Mouse (Mus musculus): Measurements from ENCODE around the gene Gm45837. TPM values are rescaled to one million over a fixed set of nuclear protein-coding genes. Genes with fewer than 3 reads are reported as not detected.
A peak's percentile ranks its signal among the peaks of the same experiment; 100 is the strongest.

Gene Gm45837
- polyA plus RNA-seq, 1 experiment from 2014 or later = not detected

DNA sequence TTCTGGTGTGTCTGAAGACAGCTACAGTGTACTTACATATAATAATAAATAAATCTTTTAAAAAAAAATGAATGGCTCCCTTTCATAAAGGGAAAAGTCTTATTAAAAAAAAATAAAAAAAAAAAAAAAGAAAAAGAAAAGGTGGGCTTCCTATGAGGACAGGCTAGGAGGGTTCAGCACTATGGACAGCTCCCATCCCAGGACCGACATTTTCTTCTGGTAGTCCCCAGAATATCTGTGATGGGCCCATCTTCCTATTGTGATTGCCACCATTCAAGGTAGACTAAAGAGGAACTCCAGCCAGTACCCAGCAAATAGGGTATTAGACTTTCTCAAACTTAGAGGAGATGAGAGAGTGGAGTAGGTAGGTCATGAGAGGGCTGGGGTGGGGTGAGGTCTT lies 27.2 kb downstream of the Gm45837 start:
- H3K27me3 ChIP-seq (ENCODE audit: control insufficient read depth, insufficient read depth, low read length) = no peaks in the 10 kb centered on the region
- H3K4me3 ChIP-seq (replicated peaks; ENCODE audit: low read depth, low read length) = no peak overlapping the region
- no peaks in the 10 kb centered on the region for H3K36me3 ChIP-seq (ENCODE audit: control insufficient read depth, insufficient read depth, low read length)
- no peak for DNase-seq
- H3K9ac ChIP-seq (replicated peaks; ENCODE audit: low read length) = no peak overlapping the region
- no peaks in the 10 kb centered on the region for H3K9me3 ChIP-seq (ENCODE audit: control insufficient read depth, low read length)
- 31% methylated on average over 1 of the region's 1 CpGs for WGBS
- H3K4me2 ChIP-seq (ENCODE audit: low read length) = no peak overlapping the region
- 0 out of 2 replicates have a peak, but pooled peaks cover 7% of the 10 kb centered on the region for H3K4me1 ChIP-seq (ENCODE audit: control insufficient read depth, insufficient read depth, low read length)
- no peak overlapping the region for H3K27ac ChIP-seq (replicated peaks; ENCODE audit: low read depth, low read length)
- ATAC-seq (ENCODE audit: low FRiP score, low TSS enrichment) = no peak

DNA sequence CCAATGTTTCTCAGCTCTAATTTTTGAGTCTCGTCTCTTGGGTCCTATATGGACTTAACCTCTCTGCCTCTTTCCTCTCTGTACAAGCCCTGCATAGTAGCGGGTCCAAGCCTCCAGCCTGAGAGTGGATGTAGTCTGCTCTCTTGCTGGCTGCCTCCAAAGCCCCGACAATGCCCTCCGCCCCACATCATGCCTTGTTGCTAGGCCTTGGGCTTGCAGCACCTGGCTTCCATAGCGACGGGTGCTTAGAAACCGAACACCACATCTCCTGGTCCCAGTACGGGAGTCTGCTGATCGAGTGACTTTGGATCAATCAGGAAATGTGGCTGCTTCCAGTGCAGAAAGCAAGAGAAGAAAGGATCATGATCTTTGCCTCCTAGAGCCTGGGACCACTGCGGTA lies 32.4 kb downstream of the Gm45837 start:
- Histone ChIP-seq H3K4me3 (replicated peaks; ENCODE audit: low read depth, low read length) (no peak overlapping the region), H3K4me1 (ENCODE audit: control insufficient read depth, insufficient read depth, low read length) (0 out of 2 replicates have a peak, but pooled peaks cover 10% of the 10 kb centered on the region), H3K36me3 (ENCODE audit: control insufficient read depth, insufficient read depth, low read length) (no peaks in the 10 kb centered on the region), H3K9me3 (ENCODE audit: control insufficient read depth, low read length) (no peaks in the 10 kb centered on the region), H3K27me3 (ENCODE audit: control insufficient read depth, insufficient read depth, low read length) (no peaks in the 10 kb centered on the region), H3K4me2 (ENCODE audit: low read length) (no peak overlapping the region), H3K9ac (replicated peaks; ENCODE audit: low read length) (no peak overlapping the region), H3K27ac (replicated peaks; ENCODE audit: low read depth, low read length) (0 out of 2 replicates have a peak overlapping the region, but pooled peaks have one; percentile 37)
- DNase-seq (no peak), ATAC-seq (ENCODE audit: low FRiP score, low TSS enrichment) (no peak)
- WGBS = 56% methylated on average over 10 of the region's 10 CpGs

DNA sequence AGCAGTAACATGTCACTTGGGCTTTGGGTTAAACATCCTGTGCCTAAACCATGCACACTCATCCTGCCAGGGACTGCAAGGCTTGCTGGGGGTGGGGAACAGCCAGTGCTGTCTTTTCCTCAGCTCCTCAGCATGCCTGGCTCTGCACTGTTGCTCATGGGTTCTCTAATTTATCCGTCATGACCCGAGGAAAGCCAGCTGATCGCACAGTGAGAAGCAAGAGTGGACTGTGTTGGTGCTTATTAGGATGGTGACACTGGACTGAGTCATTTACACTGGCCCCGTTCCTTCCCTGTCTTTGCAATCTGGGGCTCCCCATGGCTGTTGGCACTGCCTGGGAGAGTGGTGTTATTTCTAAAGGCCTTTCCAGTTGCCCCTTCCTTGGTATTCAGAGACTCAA lies 33.5 kb downstream of the Gm45837 start:
- Histone ChIP-seq H3K4me1 (ENCODE audit: control insufficient read depth, insufficient read depth, low read length) (0 out of 2 replicates have a peak, but pooled peaks cover 10% of the 10 kb centered on the region), H3K9me3 (ENCODE audit: control insufficient read depth, low read length) (no peaks in the 10 kb centered on the region), H3K9ac (replicated peaks; ENCODE audit: low read length) (no peak overlapping the region), H3K4me3 (replicated peaks; ENCODE audit: low read depth, low read length) (no peak overlapping the region), H3K4me2 (ENCODE audit: low read length) (no peak overlapping the region), H3K36me3 (ENCODE audit: control insufficient read depth, insufficient read depth, low read length) (no peaks in the 10 kb centered on the region), H3K27ac (replicated peaks; ENCODE audit: low read depth, low read length) (no peak overlapping the region), H3K27me3 (ENCODE audit: control insufficient read depth, insufficient read depth, low read length) (no peaks in the 10 kb centered on the region)
- ATAC-seq (ENCODE audit: low FRiP score, low TSS enrichment) = no peak
- WGBS = 85% methylated on average over 4 of the region's 4 CpGs
- no peak for DNase-seq

DNA sequence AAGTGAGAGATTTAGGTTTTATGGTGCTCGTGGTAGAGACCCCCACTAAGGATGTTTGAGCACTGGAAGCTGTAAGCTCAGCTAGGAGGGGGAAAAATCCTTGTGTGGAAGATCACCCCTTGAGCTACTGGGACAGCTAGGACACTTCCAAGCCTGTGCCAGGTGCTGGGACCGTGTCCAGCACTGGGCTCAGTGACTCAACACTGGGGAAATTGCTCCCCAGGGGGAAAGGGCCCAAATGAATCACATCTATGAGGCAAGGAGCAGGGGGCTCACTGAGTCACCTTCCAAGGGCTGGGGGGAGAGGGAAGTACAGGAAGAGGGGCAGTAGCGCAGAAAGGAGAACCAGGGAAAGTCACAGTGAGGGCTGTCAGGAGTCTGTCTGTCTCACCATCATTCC lies 39.2 kb downstream of the Gm45837 start:
- H3K4me3 ChIP-seq (replicated peaks; ENCODE audit: low read depth, low read length) = no peak overlapping the region
- H3K9ac ChIP-seq (replicated peaks; ENCODE audit: low read length) = no peak overlapping the region
- H3K4me1 ChIP-seq (ENCODE audit: control insufficient read depth, insufficient read depth, low read length) = no peaks in the 10 kb centered on the region
- WGBS = 46% methylated on average over 3 of the region's 3 CpGs
- ATAC-seq (ENCODE audit: low FRiP score, low TSS enrichment) (no peak), DNase-seq (no peak)
- H3K9me3 ChIP-seq (ENCODE audit: control insufficient read depth, low read length) = no peaks in the 10 kb centered on the region
- H3K27ac ChIP-seq (replicated peaks; ENCODE audit: low read depth, low read length) = no peak overlapping the region
- no peak overlapping the region for H3K4me2 ChIP-seq (ENCODE audit: low read length)
- H3K27me3 ChIP-seq (ENCODE audit: control insufficient read depth, insufficient read depth, low read length) = peaks cover 11% of the 10 kb centered on the region; the same call in 1 of the 2 replicates
- H3K36me3 ChIP-seq (ENCODE audit: control insufficient read depth, insufficient read depth, low read length) = no peaks in the 10 kb centered on the region

DNA sequence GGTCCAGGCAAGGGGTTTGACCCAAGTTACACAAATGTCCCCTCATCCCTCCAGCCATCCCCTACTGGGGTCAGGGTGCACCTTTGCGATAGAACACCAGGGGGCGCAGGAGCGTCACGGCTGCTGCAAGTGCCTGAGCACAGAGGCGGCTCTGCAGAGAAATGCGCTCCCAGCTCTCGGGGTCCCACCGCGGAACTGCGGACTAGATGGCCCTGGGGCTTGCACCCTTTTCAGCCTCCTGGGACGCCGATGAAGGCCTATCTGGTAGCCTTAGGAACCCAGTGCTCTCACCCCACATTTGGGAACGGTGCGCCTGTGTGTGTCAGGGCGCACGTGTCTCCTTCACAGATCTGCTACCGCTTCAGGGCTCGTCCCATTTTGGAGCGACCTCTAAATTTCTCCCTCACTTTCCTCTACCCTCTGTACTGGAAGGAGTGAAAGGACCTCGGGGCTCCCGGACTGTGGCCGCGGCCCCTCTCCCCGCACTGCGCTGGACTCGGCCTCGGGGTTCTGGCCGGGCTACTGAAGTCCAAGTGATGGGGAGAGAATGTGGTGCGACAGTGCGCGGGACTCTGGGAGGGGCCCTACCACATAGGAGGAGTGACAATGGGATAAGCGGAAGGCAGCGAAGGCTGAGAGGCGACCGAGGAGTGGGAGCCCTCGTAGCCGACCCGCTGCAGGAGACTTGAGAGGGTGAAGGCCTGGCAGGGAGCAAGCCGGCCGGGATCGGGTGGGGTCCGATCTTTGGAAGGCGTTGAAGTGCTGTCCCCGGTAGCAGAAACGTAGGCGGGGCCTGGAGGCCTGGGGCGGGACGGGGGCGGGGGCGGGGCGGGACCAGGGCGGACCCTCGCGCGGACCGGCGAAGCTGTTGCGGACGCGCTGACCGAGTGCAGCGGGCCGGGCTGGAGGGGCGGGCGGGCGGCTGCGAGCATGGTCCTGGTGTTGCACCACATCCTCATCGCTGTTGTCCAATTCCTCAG lies 40.0 kb downstream of the Gm45837 start:
- Histone ChIP-seq H3K4me1 (ENCODE audit: control insufficient read depth, insufficient read depth, low read length) (no peaks in the 10 kb centered on the region), H3K9ac (replicated peaks; ENCODE audit: low read length) (peak overlapping the region; percentile 58), H3K27me3 (ENCODE audit: control insufficient read depth, insufficient read depth, low read length) (peaks cover 11% of the 10 kb centered on the region; the same call in 1 of the 2 replicates), H3K4me2 (ENCODE audit: low read length) (peak overlapping the region; percentile 96), H3K4me3 (replicated peaks; ENCODE audit: low read depth, low read length) (peak overlapping the region; percentile 53), H3K36me3 (ENCODE audit: control insufficient read depth, insufficient read depth, low read length) (no peaks in the 10 kb centered on the region), H3K27ac (replicated peaks; ENCODE audit: low read depth, low read length) (no peak overlapping the region), H3K9me3 (ENCODE audit: control insufficient read depth, low read length) (no peaks in the 10 kb centered on the region)
- WGBS = under 1% methylated on average over 64 of the region's 68 CpGs
- DNase-seq = peak; percentile 92
- peak; percentile 78 for ATAC-seq (ENCODE audit: low FRiP score, low TSS enrichment)

DNA sequence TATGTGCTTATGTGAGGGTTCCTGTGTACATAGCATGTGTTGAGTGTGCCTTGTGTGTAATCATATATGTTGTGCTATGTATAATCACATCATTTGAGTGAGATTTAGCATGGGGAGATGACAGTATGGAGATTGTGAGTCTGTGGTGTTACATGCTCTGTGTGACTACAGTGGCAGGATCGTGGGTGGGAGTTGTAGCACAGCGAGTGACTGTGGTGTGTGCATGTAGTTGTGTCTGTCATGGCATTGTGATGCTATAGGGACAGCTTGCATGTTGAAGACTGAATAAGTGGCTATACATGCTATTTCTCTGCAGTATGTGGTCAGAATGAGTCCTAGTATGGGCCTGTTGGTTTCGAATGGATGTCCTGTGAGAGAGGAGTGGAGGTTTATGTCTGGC lies 42.0 kb downstream of the Gm45837 start:
- Histone ChIP-seq H3K27me3 (ENCODE audit: control insufficient read depth, insufficient read depth, low read length) (peaks cover 11% of the 10 kb centered on the region; the same call in 1 of the 2 replicates), H3K9me3 (ENCODE audit: control insufficient read depth, low read length) (no peaks in the 10 kb centered on the region), H3K4me1 (ENCODE audit: control insufficient read depth, insufficient read depth, low read length) (peaks cover 8% of the 10 kb centered on the region; the same call in 1 of the 2 replicates), H3K27ac (replicated peaks; ENCODE audit: low read depth, low read length) (no peak overlapping the region), H3K9ac (replicated peaks; ENCODE audit: low read length) (no peak overlapping the region), H3K4me3 (replicated peaks; ENCODE audit: low read depth, low read length) (no peak overlapping the region), H3K4me2 (ENCODE audit: low read length) (peak overlapping the region; percentile 96; the same call in 1 of the 2 replicates), H3K36me3 (ENCODE audit: control insufficient read depth, insufficient read depth, low read length) (no peaks in the 10 kb centered on the region)
- 89% methylated on average over 3 of the region's 3 CpGs for WGBS
- ATAC-seq (ENCODE audit: low FRiP score, low TSS enrichment) = no peak
- DNase-seq = no peak

DNA sequence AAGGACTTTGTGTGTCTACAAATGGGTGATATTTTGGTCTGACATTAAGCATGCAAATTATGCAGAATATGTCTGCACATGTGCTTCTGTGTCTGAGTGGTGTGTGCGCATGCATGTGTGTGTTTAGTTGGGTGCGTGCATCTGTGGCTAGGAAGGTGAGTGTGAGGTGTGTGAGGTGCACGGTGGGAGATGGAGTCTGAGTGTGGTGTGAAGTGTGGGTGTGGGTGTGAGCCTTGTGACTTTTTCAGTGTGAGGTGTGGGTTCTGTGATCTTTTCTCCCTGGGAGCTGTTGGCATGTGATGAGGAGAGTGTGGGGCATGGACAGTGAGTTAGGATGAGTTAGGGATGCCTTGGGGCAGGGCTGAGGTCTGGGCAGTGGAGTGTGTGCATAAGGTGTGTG lies 42.6 kb downstream of the Gm45837 start:
- WGBS = 92% methylated on average over 3 of the region's 3 CpGs

DNA sequence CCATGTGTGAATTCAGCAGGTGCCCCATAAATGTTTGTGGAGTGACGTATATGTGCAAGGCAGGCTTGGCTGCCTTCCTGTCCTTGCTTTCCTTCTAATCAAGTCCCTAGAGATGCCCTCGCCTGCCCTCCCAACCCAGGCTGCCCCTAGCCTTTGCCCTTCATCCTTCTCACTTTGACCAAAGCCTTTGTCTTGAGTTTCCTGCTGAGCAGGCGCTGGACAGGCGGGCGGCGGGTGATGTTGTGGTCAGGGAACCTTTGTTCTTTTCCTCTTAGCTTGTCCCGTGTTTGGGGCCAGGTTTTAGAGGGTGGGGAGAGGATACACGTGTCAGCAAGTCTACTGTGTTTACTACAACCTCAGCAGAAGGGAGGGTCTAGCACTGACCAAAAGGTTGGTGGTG lies 43.0 kb downstream of the Gm45837 start:
- Histone ChIP-seq H3K36me3 (ENCODE audit: control insufficient read depth, insufficient read depth, low read length) (no peaks in the 10 kb centered on the region), H3K4me1 (ENCODE audit: control insufficient read depth, insufficient read depth, low read length) (peaks cover 8% of the 10 kb centered on the region; the same call in 1 of the 2 replicates), H3K4me2 (ENCODE audit: low read length) (no peak overlapping the region), H3K27ac (replicated peaks; ENCODE audit: low read depth, low read length) (no peak overlapping the region), H3K4me3 (replicated peaks; ENCODE audit: low read depth, low read length) (no peak overlapping the region), H3K27me3 (ENCODE audit: control insufficient read depth, insufficient read depth, low read length) (peaks cover 11% of the 10 kb centered on the region; the same call in 1 of the 2 replicates), H3K9ac (replicated peaks; ENCODE audit: low read length) (no peak overlapping the region), H3K9me3 (ENCODE audit: control insufficient read depth, low read length) (no peaks in the 10 kb centered on the region)
- ATAC-seq (ENCODE audit: low FRiP score, low TSS enrichment) = no peak
- DNase-seq = no peak
- WGBS = 22% methylated on average over 8 of the region's 8 CpGs

More for the DNA sequence above, 42.6 kb downstream of the Gm45837 start:
- H3K4me3 ChIP-seq (replicated peaks; ENCODE audit: low read depth, low read length) = no peak overlapping the region
- peaks cover 11% of the 10 kb centered on the region; the same call in 1 of the 2 replicates for H3K27me3 ChIP-seq (ENCODE audit: control insufficient read depth, insufficient read depth, low read length)
- no peak overlapping the region for H3K27ac ChIP-seq (replicated peaks; ENCODE audit: low read depth, low read length)
- DNase-seq = no peak
- H3K9ac ChIP-seq (replicated peaks; ENCODE audit: low read length) = no peak overlapping the region
- H3K9me3 ChIP-seq (ENCODE audit: control insufficient read depth, low read length) = no peaks in the 10 kb centered on the region
- H3K4me2 ChIP-seq (ENCODE audit: low read length) = 0 out of 2 replicates have a peak overlapping the region, but pooled peaks have one; percentile 27
- H3K4me1 ChIP-seq (ENCODE audit: control insufficient read depth, insufficient read depth, low read length) = peaks cover 8% of the 10 kb centered on the region; the same call in 1 of the 2 replicates
- no peaks in the 10 kb centered on the region for H3K36me3 ChIP-seq (ENCODE audit: control insufficient read depth, insufficient read depth, low read length)
- ATAC-seq (ENCODE audit: low FRiP score, low TSS enrichment) = no peak
